Mouse (Mus musculus): ENCODE data around the gene Pip4k2a.

Gene Pip4k2a

DNA sequence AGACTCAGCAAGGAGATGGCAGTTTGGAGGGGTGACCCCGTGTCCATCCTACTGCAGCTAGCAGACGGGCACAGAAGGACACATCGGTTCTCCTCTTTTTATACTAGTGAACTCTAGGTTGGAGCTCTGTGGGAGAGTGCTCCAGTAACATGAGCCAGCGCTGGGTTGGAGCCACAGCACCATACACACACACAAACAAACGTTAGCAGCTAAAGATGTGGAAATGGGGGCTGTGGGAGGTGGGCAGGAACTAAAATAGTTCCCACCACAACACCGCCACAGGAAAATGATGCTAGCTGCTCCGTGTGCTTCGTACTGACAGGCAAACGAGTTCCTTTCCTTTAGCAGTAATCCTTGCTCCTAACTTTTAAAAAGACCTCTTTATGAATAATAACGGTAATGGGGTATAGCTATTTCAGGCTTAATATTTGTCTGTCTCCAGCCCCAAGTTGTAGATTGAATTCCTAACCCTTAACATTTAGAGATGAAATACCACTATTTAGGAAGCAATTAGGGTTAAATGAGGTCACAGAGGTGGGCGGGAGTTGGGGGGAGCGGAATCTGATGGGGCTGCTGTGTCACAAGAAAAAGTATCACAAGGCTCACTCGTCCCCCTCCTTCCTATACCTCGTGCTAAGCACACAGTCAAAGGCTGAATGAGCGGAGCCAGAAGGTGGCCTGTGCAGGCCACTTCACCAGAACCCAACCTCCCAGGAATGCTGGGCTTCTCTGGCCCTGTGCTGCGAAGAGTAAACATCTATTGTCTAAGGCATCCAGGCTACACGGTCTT is 73.9 kb downstream of the Pip4k2a start:
- no peak for DNase-seq (ENCODE audit: low spot score)

DNA sequence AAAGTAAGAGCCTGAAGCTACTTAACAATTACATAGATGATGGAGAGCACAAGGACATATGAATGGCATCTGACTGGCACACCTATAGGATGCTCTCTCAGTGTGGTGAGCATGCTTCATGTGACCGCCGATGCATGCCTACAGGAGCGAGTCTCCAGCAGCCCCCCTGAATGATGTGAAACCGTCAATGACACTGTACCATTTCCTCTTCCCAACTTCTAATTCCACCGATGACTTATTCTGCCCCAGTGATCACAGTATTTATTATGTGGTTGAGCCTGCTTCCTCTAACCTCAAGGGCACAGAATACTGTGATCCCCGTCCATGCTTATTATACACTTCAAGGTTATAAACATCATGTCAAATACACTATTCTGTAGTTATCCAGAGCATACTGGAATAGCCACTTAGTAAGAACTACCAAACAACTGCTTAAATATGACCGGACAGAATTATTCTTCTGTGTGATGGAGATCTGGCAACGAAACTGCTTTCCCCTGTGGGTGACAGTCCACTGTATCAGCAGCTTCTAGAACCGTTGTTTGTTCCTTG is 74.8 kb downstream of the Pip4k2a start:
- DNase-seq (ENCODE audit: low spot score): no peak

DNA sequence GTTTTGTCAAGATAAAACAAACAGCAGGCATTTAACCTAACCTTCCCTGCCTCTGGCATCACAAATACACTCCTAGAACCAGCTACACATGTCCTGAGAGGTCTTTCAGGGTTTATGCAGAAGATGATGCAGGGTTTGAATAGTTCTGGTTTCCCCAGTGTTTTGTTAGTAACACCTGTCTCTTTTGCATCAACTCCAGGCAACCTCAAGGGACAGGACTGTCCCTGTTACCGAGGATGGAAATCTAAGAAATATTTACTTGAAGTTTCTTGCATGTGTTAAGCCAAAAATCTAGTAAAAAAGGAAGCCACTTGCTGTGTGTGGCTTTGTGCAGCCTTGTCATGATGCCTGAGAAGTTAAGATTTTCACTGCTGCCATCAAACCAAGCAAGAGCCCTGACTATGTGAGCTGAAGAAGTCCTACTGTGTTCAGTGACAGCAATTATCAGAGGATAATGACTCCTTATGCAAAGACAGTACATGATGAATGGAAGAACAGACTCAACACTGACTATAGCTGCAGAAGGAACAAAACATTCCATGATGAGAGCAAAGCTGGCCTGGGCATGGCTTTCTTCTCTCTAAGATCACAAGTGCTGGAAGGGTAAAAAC is 76.3 kb downstream of the Pip4k2a start:
- no peak for DNase-seq (ENCODE audit: low spot score)

DNA sequence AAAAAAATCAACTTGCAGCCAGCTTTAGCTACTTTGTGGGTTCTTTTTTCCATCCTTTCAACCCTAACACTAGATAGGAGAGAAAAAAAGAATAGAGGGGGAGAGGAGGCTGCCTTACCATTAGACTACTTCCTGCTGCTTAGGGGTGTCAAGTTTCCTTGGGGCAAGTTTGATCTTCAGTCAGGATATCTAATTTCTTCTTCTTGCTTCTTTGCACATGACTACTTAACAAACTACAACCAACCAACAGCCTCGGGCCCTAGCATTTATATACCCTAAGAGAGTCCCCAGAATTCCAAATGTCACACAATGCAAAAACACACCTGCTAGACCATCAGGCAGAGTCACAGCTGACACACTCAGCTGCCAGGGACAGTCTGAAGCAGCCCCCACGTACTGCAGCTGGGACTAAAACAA is 77.5 kb downstream of the Pip4k2a start:
- no peak for DNase-seq (ENCODE audit: low spot score)

DNA sequence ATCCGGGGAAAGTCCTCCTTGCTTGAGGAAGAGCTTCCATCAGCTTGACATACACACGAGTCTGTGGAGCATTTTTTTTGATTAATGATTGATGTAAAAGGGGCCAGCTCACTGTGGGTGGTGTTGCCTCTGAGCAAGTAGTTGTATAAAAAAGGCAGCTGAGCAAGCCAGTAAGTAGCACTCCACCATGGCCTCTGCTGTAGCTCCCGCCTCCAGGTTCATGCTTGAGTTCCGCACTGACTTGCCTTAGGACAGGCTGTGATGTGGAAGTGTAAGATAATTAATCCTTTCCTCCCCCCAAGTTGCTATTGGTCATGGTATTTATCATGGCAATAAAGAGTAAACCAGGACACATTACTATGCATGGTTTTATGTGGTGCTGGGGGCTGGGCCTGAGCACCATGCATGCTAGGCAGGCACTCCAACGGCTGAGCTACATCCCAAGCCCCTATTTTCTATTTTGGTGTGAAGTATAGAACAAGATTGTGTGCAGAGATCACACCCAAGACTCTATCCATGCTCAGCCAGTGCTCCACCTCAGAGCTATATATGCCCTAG is 78.0 kb downstream of the Pip4k2a start:
- DNase-seq (ENCODE audit: low spot score): no peak

DNA sequence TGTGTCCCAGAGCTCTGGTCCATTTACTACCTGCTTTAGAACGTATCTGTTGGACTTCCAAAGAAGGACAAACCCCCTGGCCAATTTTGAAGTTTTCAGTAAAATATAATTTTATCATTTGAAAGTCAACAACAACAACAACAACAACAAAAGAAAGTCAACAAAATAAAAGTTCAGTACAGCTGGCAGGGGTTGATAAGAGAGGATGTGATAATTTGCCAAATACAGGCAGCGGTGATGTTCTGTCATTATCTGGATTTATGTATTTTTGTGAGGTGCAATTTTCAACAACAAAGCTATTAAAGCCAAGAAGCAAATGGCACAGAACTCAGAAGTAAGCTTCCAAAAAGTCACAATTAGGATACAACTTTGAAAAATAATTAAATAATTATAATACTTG is 80.1 kb downstream of the Pip4k2a start:
- DNase-seq (ENCODE audit: low spot score): no peak

DNA sequence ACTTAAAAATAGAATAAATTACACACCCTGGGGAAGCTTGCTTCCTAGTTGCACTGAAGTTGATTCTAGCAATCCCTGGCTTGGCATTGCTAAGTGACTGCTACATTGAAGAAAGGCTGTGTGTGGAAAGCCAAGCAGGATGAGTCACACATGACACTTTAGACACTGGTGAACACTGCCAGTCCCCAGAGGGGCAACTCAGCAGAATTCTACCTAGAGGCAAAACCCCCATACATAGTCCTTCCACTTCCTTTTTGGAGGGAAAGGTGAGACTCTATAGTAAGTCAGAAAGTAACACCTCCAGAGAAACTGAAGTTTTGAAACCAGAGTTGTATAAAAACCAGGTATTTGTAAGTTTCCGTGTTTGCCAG is 80.6 kb downstream of the Pip4k2a start:
- DNase-seq (ENCODE audit: low spot score): no peak

DNA sequence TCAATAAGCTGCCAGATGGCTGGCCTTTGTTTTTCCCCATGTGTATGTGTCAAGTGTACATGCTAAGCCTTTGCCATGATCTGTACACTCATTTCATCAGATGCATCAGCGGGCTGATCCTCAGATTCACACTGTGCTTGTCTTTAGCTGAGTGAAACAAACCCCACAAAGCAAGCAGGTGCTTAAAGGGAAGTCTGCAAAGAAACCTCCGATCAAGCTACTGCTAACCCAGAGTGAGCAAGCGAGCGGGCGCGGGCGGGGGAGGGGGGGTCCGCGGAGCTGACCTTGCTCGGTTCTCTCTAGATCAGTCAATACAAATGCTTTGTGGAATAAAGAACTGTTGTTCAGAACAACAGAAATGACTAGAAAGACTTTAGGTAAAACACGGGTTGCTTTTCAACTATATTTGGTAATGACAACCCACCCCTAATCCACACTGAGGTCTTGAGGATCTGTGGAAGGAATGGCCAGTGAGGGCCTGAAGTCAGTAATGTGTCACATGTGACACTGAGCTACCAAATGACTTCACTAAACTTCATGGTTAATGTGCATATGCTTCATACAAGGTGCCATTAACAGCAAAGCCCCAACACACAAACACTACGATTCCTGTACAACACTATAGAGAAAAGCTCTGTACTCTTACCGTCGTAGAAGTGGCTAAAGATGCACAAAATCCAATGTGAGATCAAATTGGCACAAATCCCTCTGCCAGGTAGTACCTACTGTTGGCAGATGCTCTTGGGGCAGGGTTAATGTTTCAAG is 81.1 kb downstream of the Pip4k2a start:
- DNase-seq (ENCODE audit: low spot score): no peak

DNA sequence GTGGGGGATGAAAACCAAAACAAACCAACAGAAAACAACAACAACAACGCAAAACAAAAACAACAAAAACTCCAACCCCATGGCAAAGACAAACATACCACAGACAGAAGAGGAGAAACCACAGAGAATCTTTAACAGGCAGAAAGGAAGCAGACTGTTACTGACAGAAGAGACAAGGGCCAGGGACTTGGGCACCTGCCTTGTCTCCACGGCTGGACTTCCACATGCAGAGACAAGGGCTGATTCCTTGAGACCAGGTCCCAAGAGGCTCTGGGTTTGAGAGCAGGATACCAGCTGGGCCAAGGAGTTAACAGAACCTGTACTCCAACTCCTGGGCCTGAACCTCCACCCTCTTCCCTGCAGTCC is 81.9 kb downstream of the Pip4k2a start:
- DNase-seq (ENCODE audit: low spot score): no peak

DNA sequence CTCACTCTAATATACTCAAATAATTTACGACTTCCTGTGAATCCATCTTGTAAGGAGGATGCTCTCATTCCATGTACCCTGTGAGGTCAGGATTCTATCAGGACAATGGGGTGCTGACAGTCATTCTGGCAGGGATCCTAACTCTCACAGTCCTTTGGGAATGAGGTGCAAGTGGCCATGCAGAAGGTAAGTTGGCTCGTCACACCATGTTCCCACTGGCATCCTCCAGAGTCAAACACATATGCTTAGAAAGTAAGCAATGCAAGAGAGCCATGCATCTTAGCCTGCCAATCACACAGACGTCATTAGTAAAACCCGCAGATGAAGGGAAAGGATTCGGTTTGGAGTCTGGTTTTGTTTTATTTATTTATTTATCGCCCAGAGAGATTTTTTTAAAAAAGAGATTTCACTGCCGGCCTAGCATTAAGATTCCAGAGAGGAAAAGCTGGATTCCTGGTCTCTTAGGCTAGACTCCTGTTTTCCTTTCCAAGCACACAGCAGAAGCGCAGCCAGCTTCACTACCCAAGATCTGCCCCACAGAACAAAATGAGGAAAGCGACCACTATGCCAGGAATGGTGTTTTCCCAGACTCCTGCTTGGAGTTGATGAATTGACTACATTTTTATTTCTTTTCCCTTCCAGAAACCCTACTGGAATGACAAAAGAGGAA is 82.4 kb downstream of the Pip4k2a start:
- DNase-seq (ENCODE audit: low spot score): no peak

DNA sequence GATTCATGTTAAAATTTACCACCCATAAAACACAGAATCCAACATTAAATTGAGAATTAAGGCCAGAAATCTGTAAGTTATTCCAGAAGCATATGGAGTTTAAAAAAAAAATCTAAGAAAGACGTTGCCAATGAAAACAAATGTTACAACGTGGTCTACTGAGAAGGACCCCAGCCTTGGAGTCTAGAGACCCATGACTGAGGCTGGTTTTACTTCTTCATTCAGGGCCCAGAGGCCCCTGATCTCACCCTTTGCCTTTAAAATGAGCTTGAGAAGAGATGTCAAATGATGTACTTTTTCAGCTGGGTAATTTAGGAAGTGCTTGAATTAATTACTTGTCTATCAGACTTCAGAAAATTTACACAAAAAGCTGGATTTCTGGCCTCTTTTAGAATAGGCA is 83.2 kb downstream of the Pip4k2a start:
- no peak for DNase-seq (ENCODE audit: low spot score)

DNA sequence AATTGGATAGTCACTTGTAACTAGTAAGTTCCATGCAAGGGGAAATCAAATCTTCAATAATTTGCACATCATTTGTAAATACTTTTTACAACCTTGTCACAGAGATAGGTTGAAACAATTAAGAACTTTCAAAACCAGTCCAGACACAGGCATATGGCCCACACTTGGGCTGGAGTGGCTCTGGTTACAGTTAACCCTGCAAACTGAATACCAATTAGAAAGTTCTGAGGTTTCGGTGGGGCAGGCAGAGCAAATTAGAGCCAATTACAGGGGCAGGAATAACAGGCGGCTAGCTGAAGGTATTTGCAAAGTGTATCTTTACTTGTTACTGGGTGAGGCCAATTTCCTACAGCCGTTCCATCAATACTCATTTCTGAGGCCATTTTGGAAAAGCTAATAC is 84.3 kb downstream of the Pip4k2a start:
- no peak for DNase-seq (ENCODE audit: low spot score)

DNA sequence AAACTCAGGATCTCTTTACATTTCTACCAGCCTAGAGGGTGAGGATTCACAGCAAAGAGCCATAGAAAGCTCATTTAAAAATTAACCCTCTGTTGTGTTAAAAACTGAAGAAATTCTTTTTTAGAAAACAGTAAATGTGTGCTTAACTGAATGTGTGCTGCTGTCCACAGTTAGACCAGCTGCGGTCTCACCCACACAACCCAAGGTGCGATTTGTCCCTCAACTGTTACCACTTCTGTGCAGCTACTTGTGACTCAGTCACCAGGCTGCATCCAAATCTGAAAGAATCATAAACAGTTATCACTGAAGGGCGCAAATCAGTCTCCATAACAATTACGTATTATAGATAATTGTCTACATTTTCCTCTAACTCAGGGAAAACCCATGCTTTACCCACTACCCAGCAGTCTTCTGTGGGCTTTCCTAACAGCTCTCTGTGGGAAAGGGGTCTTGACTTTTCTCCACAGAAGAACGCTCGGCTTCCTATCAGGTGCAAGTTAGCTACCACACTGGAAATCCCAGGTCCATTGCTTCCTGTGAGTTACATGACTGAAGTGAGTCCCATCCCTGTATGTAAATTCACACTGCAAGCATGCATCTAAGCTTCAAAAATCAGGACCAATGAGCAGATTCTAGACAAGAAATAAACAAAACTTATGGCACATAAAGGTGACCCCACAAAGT is 86.5 kb downstream of the Pip4k2a start:
- DNase-seq (ENCODE audit: low spot score): no peak

DNA sequence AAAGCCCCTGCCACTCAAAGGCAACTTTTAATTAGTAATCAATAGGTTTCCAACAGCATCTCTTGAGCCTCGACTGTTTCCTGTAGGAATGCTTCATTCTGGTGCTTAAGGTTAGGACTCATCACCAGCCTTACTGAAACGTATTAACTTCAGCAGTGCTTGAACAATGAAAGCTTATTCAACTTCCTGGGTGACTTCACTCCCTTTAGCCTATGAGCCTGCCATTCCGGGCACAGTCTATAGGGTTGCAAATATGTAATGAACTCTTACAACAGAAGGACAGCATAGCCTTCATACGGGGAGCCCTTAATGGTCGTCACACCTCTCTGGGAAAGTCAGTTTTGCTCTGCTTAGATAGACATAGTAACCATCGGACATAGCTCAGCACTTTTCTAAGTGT is 87.7 kb downstream of the Pip4k2a start:
- no peak for DNase-seq (ENCODE audit: low spot score)

DNA sequence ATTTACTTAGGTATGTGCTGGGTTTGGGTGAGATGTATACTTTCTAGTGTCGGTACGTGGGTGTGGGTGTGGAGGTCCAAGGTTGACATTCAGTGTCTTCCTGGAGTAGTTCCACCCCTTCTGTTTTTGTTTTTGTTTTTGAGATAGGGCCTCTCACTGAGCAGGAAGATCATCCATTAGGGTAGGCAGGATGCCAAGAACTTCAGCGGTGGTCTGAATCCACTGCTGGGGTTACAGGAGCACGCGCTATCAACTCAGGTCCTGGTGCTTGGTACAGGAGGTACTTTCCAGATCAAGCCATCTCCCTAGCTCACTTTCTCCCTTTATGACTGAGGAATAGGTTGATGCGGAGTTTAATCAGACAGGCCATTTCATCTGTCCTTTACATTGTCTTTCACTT is 88.2 kb downstream of the Pip4k2a start:
- DNase-seq (ENCODE audit: low spot score): no peak

DNA sequence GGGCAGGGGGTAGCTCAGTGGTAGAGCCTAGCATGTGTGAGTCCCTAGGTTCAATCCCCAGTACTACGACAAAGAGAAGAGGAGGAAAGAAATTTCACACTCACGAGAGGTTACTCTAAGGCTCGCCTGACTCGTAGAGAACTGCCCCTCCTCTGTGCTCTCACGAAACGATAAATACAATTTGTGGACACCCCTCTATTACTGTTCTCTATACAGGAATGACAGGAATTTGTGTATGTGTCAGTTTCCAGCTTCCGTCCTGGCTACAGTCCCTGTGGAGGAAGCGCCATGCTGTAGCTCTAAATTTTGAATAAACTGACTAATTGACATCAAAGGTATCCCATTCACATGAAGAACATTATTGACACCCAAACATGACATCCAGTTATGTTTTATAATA is 90.7 kb downstream of the Pip4k2a start:
- no peak for DNase-seq (ENCODE audit: low spot score)

DNA sequence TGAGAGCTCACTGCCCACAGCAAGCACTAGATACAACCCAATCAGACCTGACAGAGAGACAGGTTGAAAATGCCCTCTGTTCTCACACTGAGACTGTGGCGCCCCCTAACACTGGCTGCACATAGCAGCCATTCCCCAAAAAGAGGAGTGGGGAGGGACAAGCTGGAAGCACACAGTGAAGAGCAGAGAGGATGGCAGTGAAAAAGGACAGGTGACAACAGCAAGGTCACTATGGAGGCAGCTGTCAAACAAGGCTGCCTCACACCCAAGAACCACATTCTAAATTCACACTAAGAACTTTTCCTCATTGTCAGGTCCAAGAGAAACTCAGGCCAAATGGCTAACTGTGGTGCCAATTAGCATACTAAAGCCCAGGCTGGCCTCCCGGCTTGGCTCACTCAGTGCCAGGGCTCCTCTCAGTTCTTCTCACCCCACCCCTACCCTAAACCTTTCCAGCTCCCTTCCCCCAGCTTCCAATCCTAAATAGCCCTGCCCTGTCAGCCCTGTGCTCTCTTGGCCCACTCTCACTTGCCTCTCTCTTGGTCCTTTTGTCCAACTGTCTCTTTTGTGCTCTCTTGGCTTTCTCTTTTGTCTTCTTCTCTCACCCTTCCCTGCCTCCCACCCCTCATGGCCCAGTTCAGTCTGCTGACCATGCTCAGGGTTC is 91.4 kb downstream of the Pip4k2a start:
- DNase-seq (ENCODE audit: low spot score): no peak

DNA sequence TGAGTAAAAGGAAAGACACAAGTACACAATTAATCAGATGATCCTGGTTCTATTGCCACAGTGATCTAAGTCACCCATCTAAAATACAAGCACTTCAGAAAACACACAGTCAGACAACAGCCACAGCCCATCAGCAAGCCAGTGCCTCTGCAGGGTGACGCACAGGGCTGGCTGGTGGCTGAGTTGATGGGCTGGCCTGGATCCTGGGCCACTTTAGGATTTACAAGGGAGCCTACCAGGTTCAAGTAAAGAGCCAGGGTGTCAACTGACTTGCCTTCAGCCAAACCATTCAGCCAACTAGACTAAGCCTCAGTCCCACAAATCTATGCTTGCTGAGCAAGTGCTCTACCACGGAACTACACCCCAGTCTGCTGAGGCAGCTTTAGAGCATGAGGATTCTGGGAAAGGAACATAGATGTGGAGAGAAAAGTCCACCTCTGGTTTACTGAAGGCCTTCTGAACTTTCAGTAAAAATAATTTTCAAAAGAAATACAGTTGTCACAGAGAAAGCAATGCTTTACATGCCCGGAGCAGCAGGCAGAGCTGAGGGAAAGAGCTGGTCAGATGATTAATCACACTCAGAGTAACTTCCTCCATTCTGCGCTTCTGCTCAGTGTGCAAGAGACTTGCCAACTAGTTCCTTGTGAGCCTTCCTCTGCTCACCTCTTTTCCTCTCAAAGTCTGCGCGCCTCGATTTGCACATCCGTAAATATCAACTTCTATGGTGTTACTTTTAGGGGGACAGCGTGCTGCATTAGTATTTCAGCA is 94.4 kb downstream of the Pip4k2a start:
- DNase-seq (ENCODE audit: low spot score): no peak

DNA sequence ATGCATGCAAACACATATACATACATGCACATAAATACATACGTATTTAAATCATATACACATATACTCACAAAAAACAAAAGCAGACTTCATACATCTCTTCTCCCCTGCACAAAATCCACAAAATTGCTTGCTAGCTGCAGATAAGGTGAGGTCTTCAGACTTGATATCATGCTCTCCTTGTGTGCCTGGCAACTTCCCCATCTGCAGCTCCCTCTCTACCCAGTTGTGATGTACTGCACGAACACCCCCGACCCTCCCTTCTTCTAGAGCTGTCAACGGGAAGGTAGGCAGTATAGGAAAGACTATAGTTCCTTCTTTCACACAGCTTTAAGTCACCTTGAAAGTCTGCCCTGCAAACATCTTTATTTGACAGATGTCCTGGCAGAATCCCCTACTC is 96.8 kb downstream of the Pip4k2a start:
- no peak for DNase-seq (ENCODE audit: low spot score)

DNA sequence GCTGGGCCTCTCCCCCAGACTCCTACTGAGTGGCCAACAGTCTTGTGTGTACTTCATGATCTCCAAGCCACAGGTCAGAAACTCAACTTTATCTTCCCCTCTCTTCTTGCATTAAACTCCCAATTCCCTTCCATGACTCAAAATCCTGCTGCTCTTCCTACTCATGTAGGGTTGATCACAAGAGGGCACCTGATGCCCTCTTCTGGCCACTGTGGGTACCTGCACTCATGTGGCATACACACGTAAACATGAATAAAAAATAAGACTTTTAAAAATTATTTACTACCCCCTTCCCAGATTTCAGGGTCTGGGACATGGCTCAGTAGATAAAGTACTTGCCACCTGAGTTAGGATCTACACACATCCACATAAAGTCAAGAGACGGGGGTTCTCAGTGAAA is 97.3 kb downstream of the Pip4k2a start:
- DNase-seq (ENCODE audit: low spot score): no peak
